Mouse (Mus musculus): ENCODE measurements around the gene Qrich1.
"Not testable (repeated sequence)": the region's sequence is repeated elsewhere in the genome, so short reads cannot be mapped to it uniquely, and the experiment has no call there.

The Qrich1 gene

DNA sequence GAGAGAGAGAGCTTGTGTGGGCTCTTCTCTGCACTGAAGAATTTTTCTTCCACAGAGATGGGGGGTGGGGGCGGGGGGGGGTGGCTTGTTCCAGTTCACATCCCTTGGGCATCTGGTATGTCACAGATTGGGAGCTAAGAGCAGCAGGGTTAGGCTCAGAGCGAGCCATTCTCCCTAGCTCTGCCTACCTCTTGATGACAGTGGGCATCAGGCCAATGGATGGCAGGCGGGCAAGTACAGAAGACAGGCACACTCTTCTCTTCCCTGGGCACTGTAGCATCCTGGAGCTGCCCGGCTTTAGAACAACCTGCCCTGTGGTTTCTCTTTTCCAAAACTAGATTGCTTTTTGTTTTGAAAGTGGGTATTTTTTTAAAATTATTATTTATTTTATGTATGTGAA is 74.9 kb downstream of the Qrich1 start:
- DNase-seq, result peak; percentile 56

DNA sequence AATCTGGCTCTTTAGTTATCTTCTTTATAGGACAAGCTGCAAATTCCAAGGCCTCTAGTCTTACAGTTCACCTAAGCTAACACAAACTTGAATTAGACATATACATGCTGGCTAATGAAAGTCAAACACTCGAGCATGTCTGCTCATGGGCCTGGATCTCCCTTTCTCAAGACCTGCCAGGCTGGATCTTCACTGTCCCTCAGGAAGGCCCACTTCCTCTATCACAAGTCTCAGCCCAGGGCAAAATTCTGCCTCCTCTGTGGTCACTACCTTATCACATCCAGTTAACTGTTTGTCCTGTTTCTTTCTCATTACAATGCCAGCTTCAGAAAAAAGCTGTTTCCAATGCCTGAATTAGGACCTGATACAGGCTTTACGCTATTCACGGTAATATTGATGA is 77.7 kb downstream of the Qrich1 start:
- DNase-seq, result no peak

DNA sequence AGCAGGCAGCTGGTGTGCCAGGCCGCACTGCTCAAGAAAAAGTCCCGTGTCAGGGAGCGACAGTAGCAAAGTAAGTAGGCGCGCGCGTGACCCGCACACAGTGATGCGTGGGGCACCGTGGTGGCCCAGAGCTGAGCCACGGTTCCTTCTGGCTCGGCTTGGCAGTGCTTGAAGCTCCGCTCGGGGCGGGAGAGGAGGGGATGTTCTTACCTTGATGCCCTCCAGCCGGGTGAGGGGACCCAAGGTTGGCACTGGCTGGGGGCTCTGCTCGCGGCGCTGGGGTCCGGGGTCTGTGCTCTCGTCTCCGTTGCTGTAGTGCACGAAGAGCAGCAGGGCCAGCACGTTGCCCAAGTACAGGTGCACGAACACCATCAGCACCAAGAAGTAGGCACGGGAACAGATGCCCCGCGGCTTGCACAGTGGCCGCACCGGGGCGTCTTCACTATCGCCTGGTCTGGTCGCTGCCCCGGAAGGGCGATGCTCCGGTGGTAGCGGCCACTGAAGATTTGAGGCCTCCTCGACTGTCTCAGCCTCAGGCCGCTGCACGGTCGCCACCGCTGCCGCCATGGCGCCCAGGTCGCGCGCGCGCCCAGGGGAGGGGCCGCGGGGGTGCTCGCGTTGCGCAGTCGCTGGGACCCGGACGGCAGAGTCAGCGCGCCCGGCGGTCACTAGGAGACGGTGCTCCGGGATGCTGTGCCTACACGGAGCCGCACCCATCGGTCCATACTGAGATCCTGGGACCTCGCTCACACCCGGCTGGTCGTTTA is 80.6 kb downstream of the Qrich1 start, which contains the start of gene P4htm:
Gene P4htm (minus strand): TSS at position 670 of the 767 bp plus-strand sequence.
- peak; percentile 73 for DNase-seq

DNA sequence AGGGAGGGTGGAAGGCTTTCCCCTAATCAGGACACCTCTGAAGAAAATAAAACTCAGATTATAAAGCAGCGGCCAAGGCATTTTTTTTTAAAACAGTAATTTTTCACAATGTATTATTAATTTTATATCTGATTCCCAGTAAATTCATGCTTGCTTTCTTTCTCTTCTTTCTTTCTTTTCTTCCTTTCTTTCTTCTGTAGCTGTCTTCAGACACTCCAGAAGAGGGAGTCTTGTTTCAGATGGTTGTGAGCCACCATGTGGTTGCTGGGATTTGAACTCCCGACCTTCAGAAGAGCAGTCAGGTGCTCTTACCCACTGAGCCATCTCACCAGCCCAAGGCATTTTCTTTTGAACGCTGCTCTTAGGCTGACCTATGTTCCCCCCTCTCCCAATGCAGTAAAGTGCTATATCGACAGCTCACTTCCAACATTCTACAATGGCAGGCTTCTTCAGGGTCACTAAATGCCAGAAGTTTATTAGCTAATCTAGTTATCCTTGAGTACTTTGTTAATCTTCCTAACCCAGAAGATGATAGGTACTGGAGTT is 82.5 kb downstream of the Qrich1 start:
- no peak for DNase-seq

DNA sequence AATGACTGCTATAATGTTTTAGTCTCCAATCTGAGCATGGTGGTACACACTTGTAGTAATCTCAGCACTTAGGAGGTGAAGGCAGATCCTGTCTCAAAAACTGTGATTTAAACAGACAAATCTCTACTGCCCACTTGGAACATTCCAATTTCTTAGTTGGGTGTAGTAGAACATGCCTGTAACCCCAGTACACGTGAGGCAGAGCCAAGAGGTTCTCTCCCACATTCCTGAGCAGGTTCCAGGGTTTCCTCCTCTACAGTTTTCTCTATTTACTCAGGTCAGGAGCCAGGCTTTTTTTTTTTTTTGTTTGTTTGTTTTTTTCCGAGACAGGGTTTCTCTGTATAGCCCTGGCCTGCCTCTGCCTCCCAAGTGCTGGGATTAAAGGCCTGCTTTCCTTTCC is 83.4 kb downstream of the Qrich1 start:
- no peak for DNase-seq

DNA sequence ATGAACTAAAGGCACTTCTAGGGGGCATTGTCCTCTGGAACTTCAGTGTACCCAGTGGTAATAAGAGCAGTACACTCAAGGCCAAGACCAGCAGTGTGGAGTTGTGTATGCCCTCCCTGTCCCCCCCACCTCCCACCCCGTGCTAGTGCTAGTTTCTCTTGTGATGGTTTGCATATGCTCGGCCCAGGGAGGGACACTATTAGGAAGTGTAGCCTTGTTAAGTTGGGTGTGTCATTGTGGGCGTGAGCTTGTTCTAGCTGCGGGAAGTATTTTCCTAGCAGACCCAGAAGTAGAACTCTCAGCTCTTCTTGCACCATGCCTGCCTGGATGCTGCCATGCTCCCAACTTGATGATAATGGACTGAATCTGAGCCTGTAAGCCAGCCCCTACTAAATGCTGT is 85.4 kb downstream of the Qrich1 start:
- DNase-seq, result no peak

DNA sequence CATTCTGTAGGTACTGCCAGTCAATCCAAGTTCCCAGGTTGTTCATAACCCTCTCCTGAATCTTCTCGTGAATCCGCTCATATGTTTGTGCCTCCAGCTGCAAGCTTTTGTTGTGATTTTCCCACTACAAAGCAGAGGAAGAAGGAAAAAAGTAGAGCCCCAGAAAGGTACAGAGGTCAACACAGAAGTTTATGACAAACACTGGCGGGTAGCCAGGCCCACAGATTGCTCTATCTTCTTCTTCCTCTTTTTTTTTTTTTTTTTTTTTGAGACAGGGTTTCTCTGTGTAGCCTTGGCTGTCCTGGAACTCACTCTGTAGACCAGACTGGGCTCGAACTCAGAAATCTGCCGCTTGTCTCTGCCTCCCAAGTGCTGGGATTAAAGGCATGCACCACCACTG is 91.3 kb downstream of the Qrich1 start:
- DNase-seq, result not testable (repeated sequence)

DNA sequence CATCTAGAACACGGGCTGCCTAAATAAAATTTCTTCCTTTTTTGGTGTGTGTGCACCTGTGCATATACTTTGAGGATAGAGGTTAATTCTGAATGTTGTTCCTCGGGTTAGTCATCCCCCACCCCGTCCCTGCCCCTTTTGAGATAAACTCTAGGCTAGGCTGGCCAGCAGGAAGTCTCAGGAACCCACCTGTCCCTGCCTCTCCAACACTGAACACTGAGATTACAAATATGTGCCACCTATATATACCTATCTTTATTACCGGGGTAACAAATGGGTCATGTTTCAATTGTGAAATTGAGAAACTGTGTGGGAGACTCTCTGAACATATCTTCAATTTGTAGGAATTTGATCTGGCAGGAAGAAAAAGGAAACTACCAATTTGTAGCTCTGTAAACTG is 92.3 kb downstream of the Qrich1 start:
- no peak for DNase-seq
